Mouse (Mus musculus) G1E (cell line): ENCODE data around the gene Abhd4. TPM values are rescaled to one million over a fixed set of nuclear protein-coding genes. Genes with fewer than 3 reads are reported as not detected.
"Not testable (repeated sequence)": the region's sequence is repeated elsewhere in the genome, so short reads cannot be mapped to it uniquely, and the experiment has no call there.

Experiments used
- ATAC-seq: 2 replicates; pipeline ENCODE4 v1.8.0; 2016; ENCODE audit warnings: mild to moderate bottlenecking; ENCODE audit not compliant: insufficient number of reproducible peaks, poor library complexity, low FRiP score, severe bottlenecking; ENCODE audit errors: extremely low read depth
- DNase-seq: peaks from one replicate; pipeline ENCODE4 v3.0.0; 2012; ENCODE audit warnings: low spot score
- H3K27me3 ChIP-seq: 2 replicates; pipeline ENCODE4 v1.6.1; 2012; ENCODE audit warnings: mild to moderate bottlenecking, low read length, inconsistent platforms; ENCODE audit not compliant: insufficient read depth
- H3K36me3 ChIP-seq: replicated peaks from 2 replicates; pipeline ENCODE3; 2012; ENCODE audit warnings: mild to moderate bottlenecking, inconsistent platforms
- H3K4me1 ChIP-seq: 2 replicates; pipeline ENCODE4 v1.6.1; 2012; ENCODE audit warnings: low read depth, low read length, inconsistent platforms, mixed read lengths; ENCODE audit not compliant: insufficient read depth
- H3K4me3 ChIP-seq: 2 replicates; pipeline ENCODE4 v1.5.1; 2012; ENCODE audit warnings: low read depth, mild to moderate bottlenecking, inconsistent platforms, low read length, moderate library complexity, mixed read lengths
- H3K9me3 ChIP-seq: replicated peaks from 2 replicates; pipeline ENCODE4 v1.6.1; 2012; ENCODE audit warnings: inconsistent platforms
- CTCF ChIP-seq: IDR thresholded peaks from 2 replicates; pipeline ENCODE4 v1.5.1; 2012; ENCODE audit warnings: low read depth, low read length, inconsistent platforms, mixed read lengths
- GATA1 ChIP-seq: IDR thresholded peaks from 2 replicates; pipeline ENCODE4 v1.6.1; 2012; ENCODE audit warnings: borderline replicate concordance, low read length, inconsistent platforms, mixed read lengths
- GATA2 ChIP-seq: IDR thresholded peaks from 2 replicates; pipeline ENCODE4 v1.6.1; 2012; ENCODE audit warnings: low read depth, low read length, inconsistent platforms, borderline replicate concordance
- POLR2AphosphoS5 ChIP-seq: IDR thresholded peaks from 2 replicates; pipeline ENCODE4 v1.6.1; 2012; ENCODE audit warnings: low read depth, low read length, inconsistent platforms; ENCODE audit not compliant: insufficient replicate concordance
- TAL1 ChIP-seq: conservative IDR thresholded peaks from 2 replicates; pipeline ENCODE4 v1.6.1; 2012; ENCODE audit warnings: low read depth, low read length, inconsistent platforms, mixed read lengths
- polyA plus RNA-seq: library from polyadenylated mRNA; stranded (reverse); fragments of >175 nt; gene quantifications from 2 replicates; pipeline ENCODE4 v1.2.3, GENCODE M21; 2012
- total RNA-seq, 2 experiments: library from RNA; stranded (forward) in 1 of 2; stranded (reverse) in 1 of 2; fragments of 200-1000 nt in 1 of 2; fragments of >200 nt in 1 of 2; fragmentation: Nextera tagmentation in 1 of 2; gene quantifications; 2 replicates each; pipeline ENCODE4 v1.2.3; 2014 to 2017

Abhd4 gene
- total and polyA plus RNA-seq, 3 experiments, result 8.2 to 56.5 (median 21.5) TPM

GRCm38 (mm10) chr14:54228933-54229713 lies 24.9 kb upstream of the Abhd4 start:
- H3K9me3 ChIP-seq, result no peaks in the 10 kb centered on the region
- ATAC-seq (no peak), DNase-seq (no peak)
- TF ChIP-seq GATA2 (no peak), TAL1 (no peak), GATA1 (no peak), CTCF (no peak), POLR2AphosphoS5 (no peak)
- H3K36me3 ChIP-seq, result peaks cover 11% of the 10 kb centered on the region
- no peak overlapping the region for H3K4me3 ChIP-seq
- H3K4me1 ChIP-seq, result peaks cover 84% of the 10 kb centered on the region
- H3K27me3 ChIP-seq, result peaks cover 14% of the 10 kb centered on the region

DNA sequence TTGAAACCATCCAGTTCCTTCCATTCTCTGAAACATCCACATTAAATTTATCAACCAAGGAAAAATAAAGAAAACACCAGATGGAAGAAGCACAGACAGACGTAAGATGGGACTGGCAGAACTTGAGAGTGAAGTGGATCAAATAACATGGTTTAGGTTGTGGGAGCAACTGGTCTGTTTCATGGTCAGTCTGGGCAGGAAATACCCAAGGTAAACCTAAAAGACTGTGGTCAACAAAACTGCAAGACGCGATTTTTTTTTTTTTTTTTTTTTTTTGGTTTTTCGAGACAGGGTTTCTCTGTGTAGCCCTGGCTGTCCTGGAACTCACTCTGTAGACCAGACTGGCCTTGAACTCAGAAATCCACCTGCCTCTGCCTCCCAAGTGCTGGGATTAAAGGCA lies 24.1 kb upstream of the Abhd4 start:
- H3K4me3 ChIP-seq, ATAC-seq, H3K9me3 ChIP-seq, DNase-seq, H3K27me3 ChIP-seq: not testable (repeated sequence)
- H3K36me3 ChIP-seq, result peaks cover 19% of the 10 kb centered on the region
- H3K4me1 ChIP-seq, result peaks cover 78% of the 10 kb centered on the region

DNA sequence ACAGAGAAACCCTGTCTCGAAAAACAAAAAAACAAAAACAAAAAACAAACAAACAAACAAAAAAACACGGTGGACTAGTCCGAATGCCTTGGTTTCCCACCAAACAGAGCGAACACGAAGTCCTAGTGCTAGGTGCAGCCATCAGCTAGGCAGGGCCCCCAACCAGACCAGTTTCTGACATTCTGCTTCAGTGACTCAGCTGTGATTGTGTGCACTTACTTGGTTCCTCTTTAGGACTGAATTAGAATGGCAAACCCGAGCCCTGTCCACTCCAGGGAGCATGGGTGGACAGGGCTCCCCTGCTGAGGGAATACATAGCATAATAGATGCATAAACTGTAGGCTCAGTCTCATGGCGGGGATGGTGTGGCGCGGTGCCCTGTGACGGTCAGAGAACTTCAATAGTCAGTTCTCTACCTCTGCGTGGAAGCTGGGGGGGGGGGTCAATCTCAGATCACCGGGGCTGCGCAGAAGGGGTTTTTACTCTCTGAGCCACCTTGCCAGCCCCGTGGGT lies 23.3 kb upstream of the Abhd4 start:
- TF ChIP-seq GATA2 (no peak), TAL1 (no peak)
- no peaks in the 10 kb centered on the region for H3K9me3 ChIP-seq
- H3K36me3 ChIP-seq, result peaks cover 27% of the 10 kb centered on the region
- H3K4me3 ChIP-seq, result no peak overlapping the region
- peaks cover 72% of the 10 kb centered on the region for H3K4me1 ChIP-seq
- ATAC-seq (no peak), DNase-seq (no peak)
- H3K27me3 ChIP-seq, result peaks cover 4% of the 10 kb centered on the region; the same call in 1 of the 2 replicates

- no peaks in the 10 kb centered on the region for H3K9me3 ChIP-seq
- H3K36me3 ChIP-seq, result peaks cover 34% of the 10 kb centered on the region
- peaks cover 66% of the 10 kb centered on the region for H3K4me1 ChIP-seq
- no peaks in the 10 kb centered on the region for H3K27me3 ChIP-seq
- no peak overlapping the region; the same call in 1 of the 2 replicates for H3K4me3 ChIP-seq
- DNase-seq (no peak), ATAC-seq (no peak)
- TF ChIP-seq GATA1, result no peak
- TF ChIP-seq TAL1, result no peak
These were observed 22.6 kb upstream of the Abhd4 start for GRCm38 (mm10) chr14:54231176-54231956.

DNA sequence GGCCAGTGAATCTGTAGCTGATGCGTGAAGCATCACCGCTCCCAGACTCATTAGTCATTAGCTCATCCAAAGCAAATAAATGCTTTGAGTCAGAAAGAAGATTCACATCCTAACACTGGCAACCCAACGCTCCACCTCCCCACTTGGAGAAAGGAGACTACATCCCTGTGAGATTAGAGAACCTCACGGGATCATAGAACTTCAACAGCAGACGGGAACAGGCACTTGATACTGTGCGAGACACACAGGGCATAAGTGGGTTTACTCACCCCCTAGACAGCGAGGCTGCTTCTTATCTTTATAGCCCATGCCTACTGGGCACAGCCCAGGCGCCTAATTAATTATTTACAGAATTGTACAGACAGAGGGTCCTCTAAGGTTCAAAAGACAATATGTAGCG lies 21.8 kb upstream of the Abhd4 start:
- H3K27me3 ChIP-seq, result no peaks in the 10 kb centered on the region

DNA sequence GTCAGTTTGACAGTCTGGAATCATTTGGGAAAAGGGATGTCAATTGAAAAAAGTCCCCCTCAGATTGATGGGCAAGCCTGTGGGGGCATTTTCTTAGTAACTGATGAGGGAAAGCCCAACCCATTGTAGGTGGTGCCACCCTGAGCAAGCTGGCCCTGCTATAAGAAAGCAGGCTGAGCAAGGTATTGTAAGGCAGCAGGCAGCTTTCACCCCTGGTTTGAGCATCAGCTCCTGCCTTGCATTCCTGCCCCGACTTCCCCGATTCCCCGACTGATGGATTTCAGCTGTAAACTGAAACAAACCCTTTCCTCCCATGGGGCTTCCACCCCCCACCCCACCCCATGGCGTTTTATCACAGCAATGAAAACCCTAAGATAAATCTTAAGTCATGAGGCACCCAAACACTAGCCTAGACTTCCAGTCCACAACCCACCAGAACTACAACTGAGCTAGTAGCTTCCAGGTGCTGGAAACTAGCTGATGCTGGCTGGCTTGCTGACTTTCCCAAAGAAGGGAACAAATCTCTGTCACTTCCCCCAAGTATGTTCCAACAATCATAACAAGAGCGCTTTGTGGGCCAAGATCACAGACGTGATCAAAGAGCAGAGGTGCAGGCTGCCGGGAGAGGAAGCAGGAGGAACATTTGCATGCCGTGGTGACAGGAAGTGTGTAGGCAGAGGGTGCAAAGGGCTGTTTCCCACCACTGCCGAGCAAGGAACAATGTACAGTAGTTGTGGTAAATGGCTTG lies 21.0 kb upstream of the Abhd4 start:
- DNase-seq, result peak; percentile 46
- ATAC-seq, result peak; percentile 36
- Histone ChIP-seq H3K36me3 (peaks cover 49% of the 10 kb centered on the region), H3K4me3 (peak overlapping the region; percentile 45; the same call in 1 of the 2 replicates), H3K27me3 (no peaks in the 10 kb centered on the region), H3K4me1 (peaks cover 50% of the 10 kb centered on the region), H3K9me3 (no peaks in the 10 kb centered on the region)
- TF ChIP-seq GATA1 (no peak), GATA2 (no peak), POLR2AphosphoS5 (no peak), CTCF (no peak), TAL1 (no peak)

More for the DNA sequence above, 21.8 kb upstream of the Abhd4 start:
- no peak for TF ChIP-seq POLR2AphosphoS5
- no peak for TF ChIP-seq GATA2
- peak; percentile 42; the same call in 1 of the 2 replicates for TF ChIP-seq TAL1
- DNase-seq (peak; percentile 46), ATAC-seq (peak; percentile 37; the same call in 1 of the 2 replicates)
- no peaks in the 10 kb centered on the region for H3K9me3 ChIP-seq
- H3K4me3 ChIP-seq, result peak overlapping the region; percentile 33; the same call in 1 of the 2 replicates
- H3K4me1 ChIP-seq, result peaks cover 58% of the 10 kb centered on the region
- H3K36me3 ChIP-seq, result peaks cover 42% of the 10 kb centered on the region
